Mouse (Mus musculus) ES-Bruce4 (cell line): Measurements from ENCODE around the gene Vwa7. TPM values are rescaled to one million over a fixed set of nuclear protein-coding genes. Genes with fewer than 3 reads are reported as not detected.

Experiments used
- H3K27ac ChIP-seq: 2 replicates; pipeline ENCODE4 v1.5.1; 2012; ENCODE audit warnings: low read length, inconsistent platforms; ENCODE audit not compliant: insufficient read depth
- H3K27me3 ChIP-seq: 2 replicates; pipeline ENCODE4 v1.6.1; 2012; ENCODE audit warnings: mild to moderate bottlenecking, low read length, inconsistent platforms; ENCODE audit not compliant: control insufficient read depth, poor library complexity, insufficient read depth, severe bottlenecking
- H3K36me3 ChIP-seq: 2 replicates; pipeline ENCODE4 v1.6.1; 2012; ENCODE audit warnings: inconsistent platforms, mild to moderate bottlenecking, low read length, moderate library complexity; ENCODE audit not compliant: control insufficient read depth, poor library complexity, insufficient read depth, severe bottlenecking
- H3K4me1 ChIP-seq: one replicate; pipeline ENCODE4 v1.8.1; 2011; ENCODE audit warnings: low read length; ENCODE audit not compliant: control insufficient read depth, insufficient read depth
- H3K4me3 ChIP-seq: 2 replicates; pipeline ENCODE4 v1.5.1; 2011; ENCODE audit warnings: low read depth, mild to moderate bottlenecking, low read length
- H3K9ac ChIP-seq: 2 replicates; pipeline ENCODE4 v1.6.1; 2012; ENCODE audit warnings: low read depth, mild to moderate bottlenecking, inconsistent platforms; ENCODE audit not compliant: poor library complexity, severe bottlenecking
- H3K9me3 ChIP-seq: replicated peaks from 2 replicates; pipeline ENCODE4 v1.6.1; 2012; ENCODE audit warnings: mild to moderate bottlenecking, low read length, inconsistent platforms; ENCODE audit not compliant: control insufficient read depth, poor library complexity, insufficient read depth, severe bottlenecking
- CTCF ChIP-seq: IDR thresholded peaks from one replicate; pipeline ENCODE4 v1.8.1; 2011; ENCODE audit warnings: low read depth, low read length
- EP300 ChIP-seq: IDR thresholded peaks from 2 replicates; pipeline ENCODE4 v1.6.1; 2011; ENCODE audit warnings: low read depth, low read length; ENCODE audit not compliant: insufficient read depth
- POLR2A ChIP-seq: IDR thresholded peaks from one replicate; pipeline ENCODE4 v1.8.1; 2011; ENCODE audit warnings: low read length; ENCODE audit not compliant: insufficient read depth
- polyA plus RNA-seq: library from polyadenylated mRNA; stranded (reverse); fragments of >200 nt; gene quantifications from 2 replicates; pipeline ENCODE4 v1.2.4, GENCODE M21; 2011; ENCODE audit warnings: low read depth; ENCODE audit not compliant: missing spikeins, insufficient read depth, insufficient read length

Vwa7 gene
- polyA plus RNA-seq, 1 experiment, result 0.30 TPM

GRCm38 (mm10) chr17:34977000-34977399, 39.4 kb upstream of the Vwa7 start:
- no peaks in the 10 kb centered on the region for H3K36me3 ChIP-seq
- H3K9me3 ChIP-seq, result no peaks in the 10 kb centered on the region
- H3K27ac ChIP-seq, result no peak overlapping the region
- H3K4me1 ChIP-seq, result no peaks in the 10 kb centered on the region
- no peak overlapping the region for H3K9ac ChIP-seq
- TF ChIP-seq EP300 (no peak), CTCF (no peak), POLR2A (no peak)
- no peak overlapping the region for H3K4me3 ChIP-seq
- H3K27me3 ChIP-seq, result no peaks in the 10 kb centered on the region

- no peak overlapping the region for H3K4me3 ChIP-seq
- no peaks in the 10 kb centered on the region for H3K36me3 ChIP-seq
- no peaks in the 10 kb centered on the region for H3K27me3 ChIP-seq
- TF ChIP-seq EP300 (no peak), POLR2A (no peak), CTCF (no peak)
- no peak overlapping the region for H3K9ac ChIP-seq
- H3K4me1 ChIP-seq, result no peaks in the 10 kb centered on the region
- H3K9me3 ChIP-seq, result no peaks in the 10 kb centered on the region
- H3K27ac ChIP-seq, result no peak overlapping the region
These were observed 38.1 kb upstream of the Vwa7 start for GRCm38 (mm10) chr17:34978239-34978638.

- TF ChIP-seq CTCF (no peak), EP300 (no peak), POLR2A (no peak)
- no peak overlapping the region for H3K4me3 ChIP-seq
These were observed 36.7 kb upstream of the Vwa7 start for GRCm38 (mm10) chr17:34979631-34980030.

GRCm38 (mm10) chr17:34980655-34981054, 35.7 kb upstream of the Vwa7 start:
- H3K4me1 ChIP-seq, result no peaks in the 10 kb centered on the region
- H3K9me3 ChIP-seq, result no peaks in the 10 kb centered on the region
- H3K9ac ChIP-seq, result peak overlapping the region; percentile 95
- H3K36me3 ChIP-seq, result peaks cover 12% of the 10 kb centered on the region
- peak overlapping the region; percentile 48; the same call in 1 of the 2 replicates for H3K27ac ChIP-seq
- peak overlapping the region; percentile 63 for H3K4me3 ChIP-seq
- H3K27me3 ChIP-seq, result no peaks in the 10 kb centered on the region
- TF ChIP-seq CTCF, result no peak
- TF ChIP-seq POLR2A, result no peak
- TF ChIP-seq EP300, result no peak

More at GRCm38 (mm10) chr17:34979631-34980030, 36.7 kb upstream of the Vwa7 start:
- H3K36me3 ChIP-seq, result peaks cover 3% of the 10 kb centered on the region; the same call in 1 of the 2 replicates
- no peaks in the 10 kb centered on the region for H3K27me3 ChIP-seq
- H3K27ac ChIP-seq, result no peak overlapping the region
- no peaks in the 10 kb centered on the region for H3K4me1 ChIP-seq
- no peaks in the 10 kb centered on the region for H3K9me3 ChIP-seq
- no peak overlapping the region for H3K9ac ChIP-seq

DNA sequence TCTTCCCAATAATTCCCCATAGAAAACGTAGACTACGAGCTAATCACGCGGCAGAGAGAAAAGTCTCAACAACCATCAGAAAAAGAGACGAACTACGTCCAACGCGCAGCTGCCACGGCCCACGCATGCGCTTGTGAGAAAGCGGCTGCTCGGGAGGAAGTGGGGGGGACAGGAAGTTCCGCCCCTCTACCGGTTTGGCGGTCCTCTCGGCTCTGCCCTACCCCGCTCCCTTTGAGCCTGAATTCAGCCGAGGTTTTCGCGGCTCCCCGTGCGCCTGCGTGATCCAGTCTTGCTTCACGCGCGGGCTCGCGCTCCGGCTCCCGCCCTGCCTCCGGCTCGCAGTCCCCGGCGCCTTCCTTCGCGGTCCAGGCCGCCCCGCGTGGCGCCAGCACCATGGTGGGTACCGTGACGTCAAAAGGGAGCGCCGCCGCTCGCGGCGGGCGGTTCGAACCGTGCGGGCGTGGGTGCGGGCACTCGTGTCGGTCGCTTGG, 34.6 kb upstream of the Vwa7 start, which contains the start of gene Lsm2:
Gene Lsm2 (plus strand): TSS at position 173 of the 491 bp plus-strand sequence.
- peak within 1 kb of the TSS; percentile 95 for H3K9ac ChIP-seq
- no peaks in the 10 kb centered on the region for H3K27me3 ChIP-seq
- no peak for TF ChIP-seq EP300
- no peak for TF ChIP-seq CTCF
- TF ChIP-seq POLR2A, result peak; percentile 88
- peaks cover 22% of the 10 kb centered on the region for H3K36me3 ChIP-seq
- no peaks in the 10 kb centered on the region for H3K4me1 ChIP-seq
- no peaks in the 10 kb centered on the region for H3K9me3 ChIP-seq
- peak within 1 kb of the TSS; percentile 63 for H3K27ac ChIP-seq
- H3K4me3 ChIP-seq, result peak within 1 kb of the TSS; percentile 99

DNA sequence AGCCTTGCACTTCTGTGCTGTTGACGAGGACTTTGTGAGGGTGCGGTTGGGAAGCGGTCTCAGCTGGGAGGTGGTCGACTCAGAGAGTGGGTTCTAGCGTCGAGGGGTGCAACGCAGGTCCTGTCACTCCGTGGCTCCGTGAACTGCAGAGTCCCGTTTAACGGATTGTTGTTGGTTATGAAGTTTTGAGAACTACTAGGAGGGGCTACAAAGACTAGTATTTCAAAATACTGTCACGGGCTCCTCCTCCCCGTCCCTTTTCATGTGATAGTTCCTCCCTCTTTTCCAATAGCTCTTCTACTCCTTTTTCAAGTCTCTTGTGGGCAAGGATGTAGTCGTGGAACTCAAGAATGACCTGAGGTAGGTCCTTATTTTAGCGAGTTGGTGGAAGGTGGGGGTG, 34.1 kb upstream of the Vwa7 start:
- Histone ChIP-seq H3K9ac (peak overlapping the region; percentile 95), H3K27me3 (no peaks in the 10 kb centered on the region), H3K27ac (peak overlapping the region; percentile 63), H3K9me3 (no peaks in the 10 kb centered on the region), H3K4me1 (no peaks in the 10 kb centered on the region), H3K4me3 (peak overlapping the region; percentile 99), H3K36me3 (peaks cover 24% of the 10 kb centered on the region)
- no peak for TF ChIP-seq EP300
- no peak for TF ChIP-seq POLR2A
- TF ChIP-seq CTCF, result no peak
